Mouse (Mus musculus) kidney, postnatal 0 days (tissue): ENCODE measurements at regions not wholly inside any gene's neighbourhood (a gene's known extent, or its start where the extent isn't known, plus 50 kb on each side); places are given as distances from the start of the nearest gene placed in this dataset.

Source experiments
- ATAC-seq: fragments of 200-750 bp; cut with Nextera tagmentation; replicated peaks from 2 replicates; pipeline ENCODE4 v1.8.0; 2017; ENCODE audit warnings: low read depth, moderate number of reproducible peaks, moderate TSS enrichment, moderate library complexity; ENCODE audit not compliant: low FRiP score
- DNase-seq: peaks from one replicate; pipeline ENCODE4 v3.0.0-alpha.2; 2016; ENCODE audit warnings: low spot score
- H3K27ac ChIP-seq: fragments of 300-500 bp; sonication (generic); 2 replicates; pipeline ENCODE4 v1.5.1; 2014; ENCODE audit warnings: mild to moderate bottlenecking
- H3K27me3 ChIP-seq: fragments of 300-500 bp; sonication (generic); 2 replicates; pipeline ENCODE4 v1.6.1; 2014; ENCODE audit warnings: low read length, mixed read lengths; ENCODE audit not compliant: insufficient read depth
- H3K36me3 ChIP-seq: fragments of 300-500 bp; sonication (generic); 2 replicates; pipeline ENCODE4 v1.6.1; 2014; ENCODE audit warnings: low read length, mixed read lengths; ENCODE audit not compliant: insufficient read depth
- H3K4me1 ChIP-seq: fragments of 300-500 bp; sonication (generic); replicated peaks from 2 replicates; pipeline ENCODE4 v1.6.1; 2014; ENCODE audit warnings: antibody characterized with exemption, low read length, mixed read lengths; ENCODE audit not compliant: insufficient read depth
- H3K4me2 ChIP-seq: fragments of 300-500 bp; sonication (generic); 2 replicates; pipeline ENCODE4 v1.6.1; 2014; ENCODE audit warnings: mild to moderate bottlenecking, low read length, moderate library complexity, mixed read lengths
- H3K4me3 ChIP-seq: fragments of 300-500 bp; sonication (generic); replicated peaks from 2 replicates; pipeline ENCODE4 v1.5.1; 2014; ENCODE audit warnings: low read depth, low read length
- H3K9ac ChIP-seq: fragments of 300-500 bp; sonication (generic); 2 replicates; pipeline ENCODE4 v1.6.1; 2014; ENCODE audit warnings: low read depth, low read length
- H3K9me3 ChIP-seq: fragments of 300-500 bp; sonication (generic); replicated peaks from 2 replicates; pipeline ENCODE4 v1.6.1; 2016; ENCODE audit warnings: low read length, inconsistent platforms, mixed read lengths
- CTCF ChIP-seq: IDR thresholded peaks from 2 replicates; pipeline ENCODE4 v1.5.1; 2016; ENCODE audit warnings: antibody characterized with exemption, low read depth, mild to moderate bottlenecking, moderate library complexity
- WGBS: fragments of 180-500 bp; shearing (Covaris S2); extraction: QIAGEN DNeasy Blood & Tissue Kit; methylation state at CpG from one replicate; pipeline ENCODE4 v1.1.7; 2014; 5-methylcytosine and 5-hydroxymethylcytosine counted together

DNA sequence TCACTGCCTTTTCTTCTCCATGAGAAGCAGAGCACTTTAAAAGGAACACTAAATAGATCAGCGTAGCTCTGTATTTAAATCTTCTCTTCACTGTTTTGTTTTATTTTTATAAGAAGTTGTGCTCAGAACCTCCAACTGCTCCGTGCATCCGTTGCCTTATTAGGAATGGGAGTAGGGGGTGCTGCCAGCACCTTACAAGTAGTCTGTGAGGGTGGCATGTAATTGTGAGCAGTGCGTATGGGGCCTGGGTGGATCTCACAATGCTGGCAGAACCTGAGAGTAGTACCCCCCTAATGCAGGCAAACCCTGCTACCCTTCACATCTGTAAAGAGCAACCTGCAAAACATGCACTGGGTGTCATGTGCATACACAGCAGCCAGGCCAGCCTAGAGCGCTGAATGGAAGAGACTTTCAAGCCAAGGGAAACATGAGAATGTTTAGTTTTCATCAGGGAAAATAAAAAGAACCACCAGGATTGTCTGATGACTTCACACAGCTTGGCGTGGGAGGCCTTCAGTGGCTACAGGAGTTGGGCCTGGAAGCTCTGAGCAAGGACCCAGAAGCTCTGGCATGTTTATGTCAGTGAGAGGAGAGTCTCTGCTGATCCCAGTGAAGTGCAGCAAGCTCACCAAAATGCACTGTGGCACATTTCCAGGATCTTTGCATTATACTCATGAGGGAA lies 64.5 kb upstream of the Gm21897 start:
- no peaks in the 10 kb centered on the region for H3K27me3 ChIP-seq
- ATAC-seq (peak; percentile 81), DNase-seq (peak; percentile 91)
- 0 out of 2 replicates have a peak, but pooled peaks cover 4% of the 10 kb centered on the region for H3K4me1 ChIP-seq
- H3K9me3 ChIP-seq: no peaks in the 10 kb centered on the region
- no peak overlapping the region for H3K4me2 ChIP-seq
- H3K4me3 ChIP-seq: no peak overlapping the region
- H3K9ac ChIP-seq: no peak overlapping the region
- TF ChIP-seq CTCF: no peak; the same call in 1 of the 2 replicates
- WGBS: 36% methylated on average over 6 of the region's 6 CpGs
- H3K27ac ChIP-seq: peak overlapping the region; percentile 20
- H3K36me3 ChIP-seq: no peaks in the 10 kb centered on the region

DNA sequence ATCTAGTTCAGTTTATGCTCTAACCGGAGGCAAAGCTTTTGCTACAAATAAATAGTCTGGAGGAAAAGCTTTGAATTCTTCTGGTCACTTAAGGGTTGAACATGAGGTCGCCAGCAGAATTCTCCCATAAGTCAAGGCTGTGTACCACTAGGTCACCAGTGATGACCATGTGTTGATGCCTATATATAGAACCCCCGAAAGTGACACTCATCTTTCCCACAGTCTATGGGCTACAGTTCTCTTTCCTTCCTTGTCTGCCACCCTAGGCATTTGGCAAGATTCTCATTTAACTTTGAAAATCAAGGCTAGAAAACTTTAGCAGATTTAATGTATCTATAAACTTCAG lies 63.9 kb upstream of the Gm21897 start:
- Histone ChIP-seq H3K9ac (no peak overlapping the region), H3K27me3 (no peaks in the 10 kb centered on the region), H3K4me3 (no peak overlapping the region), H3K36me3 (no peaks in the 10 kb centered on the region), H3K9me3 (no peaks in the 10 kb centered on the region), H3K4me1 (0 out of 2 replicates have a peak, but pooled peaks cover 4% of the 10 kb centered on the region), H3K4me2 (no peak overlapping the region), H3K27ac (peak overlapping the region; percentile 20; the same call in 1 of the 2 replicates)
- no peak for DNase-seq
- peak; percentile 49; the same call in 1 of the 2 replicates for ATAC-seq
- TF ChIP-seq CTCF: no peak
- 42% methylated on average over 3 of the region's 3 CpGs for WGBS

DNA sequence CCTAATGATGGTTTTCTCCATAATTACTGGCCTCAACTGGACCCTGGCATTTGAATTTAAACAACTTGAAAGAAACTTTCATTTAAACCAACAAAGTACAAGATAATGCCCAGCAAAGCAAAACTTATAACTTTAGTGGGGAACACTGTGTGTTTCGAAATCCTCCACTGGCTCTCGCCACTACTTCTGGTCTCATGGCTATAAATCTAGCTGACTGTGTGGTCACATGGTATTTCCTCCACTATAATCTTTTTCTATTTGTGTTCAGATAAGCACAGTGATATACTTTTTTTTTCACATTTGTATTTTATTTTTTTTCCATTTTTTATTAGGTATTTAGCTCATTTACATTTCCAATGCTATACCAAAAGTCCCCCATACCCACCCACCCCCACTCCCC lies 62.6 kb upstream of the Gm21897 start:
- WGBS: 47% methylated on average over 2 of the region's 2 CpGs
- H3K36me3 ChIP-seq: no peaks in the 10 kb centered on the region
- H3K9ac ChIP-seq: no peak overlapping the region
- peaks cover 11% of the 10 kb centered on the region for H3K4me1 ChIP-seq
- TF ChIP-seq CTCF: no peak
- DNase-seq (peak; percentile 67), ATAC-seq (no peak)
- no peak overlapping the region for H3K4me3 ChIP-seq
- H3K9me3 ChIP-seq: no peaks in the 10 kb centered on the region
- no peak overlapping the region for H3K4me2 ChIP-seq
- H3K27ac ChIP-seq: no peak overlapping the region
- no peaks in the 10 kb centered on the region for H3K27me3 ChIP-seq

DNA sequence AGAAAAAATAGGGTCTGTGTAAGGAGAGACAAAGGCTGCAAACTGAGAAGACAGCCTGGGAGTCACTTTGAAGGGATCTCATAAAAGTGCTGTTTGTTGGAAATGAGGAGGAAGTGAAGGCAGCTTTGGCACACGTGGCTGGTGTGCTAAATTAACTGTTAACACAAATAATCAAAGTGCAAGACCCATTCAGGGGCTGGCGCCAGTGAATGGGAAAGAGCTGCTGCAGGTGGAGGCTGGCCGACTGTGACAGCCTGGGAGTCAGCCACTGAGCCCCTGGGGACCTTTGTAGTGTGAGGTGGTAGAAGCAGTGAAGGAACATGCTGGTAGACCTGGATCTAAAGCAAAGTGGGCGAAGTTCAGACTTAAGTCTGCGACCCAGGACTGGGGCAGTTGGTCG lies 57.8 kb upstream of the Gm21897 start:
- 21% methylated on average over 6 of the region's 6 CpGs for WGBS
- no peak overlapping the region for H3K4me2 ChIP-seq
- no peak overlapping the region for H3K27ac ChIP-seq
- no peak for TF ChIP-seq CTCF
- H3K4me3 ChIP-seq: no peak overlapping the region
- DNase-seq (peak; percentile 50), ATAC-seq (no peak)
- no peaks in the 10 kb centered on the region for H3K9me3 ChIP-seq
- peaks cover 10% of the 10 kb centered on the region for H3K4me1 ChIP-seq
- H3K9ac ChIP-seq: no peak overlapping the region
- H3K27me3 ChIP-seq: no peaks in the 10 kb centered on the region
- H3K36me3 ChIP-seq: no peaks in the 10 kb centered on the region

DNA sequence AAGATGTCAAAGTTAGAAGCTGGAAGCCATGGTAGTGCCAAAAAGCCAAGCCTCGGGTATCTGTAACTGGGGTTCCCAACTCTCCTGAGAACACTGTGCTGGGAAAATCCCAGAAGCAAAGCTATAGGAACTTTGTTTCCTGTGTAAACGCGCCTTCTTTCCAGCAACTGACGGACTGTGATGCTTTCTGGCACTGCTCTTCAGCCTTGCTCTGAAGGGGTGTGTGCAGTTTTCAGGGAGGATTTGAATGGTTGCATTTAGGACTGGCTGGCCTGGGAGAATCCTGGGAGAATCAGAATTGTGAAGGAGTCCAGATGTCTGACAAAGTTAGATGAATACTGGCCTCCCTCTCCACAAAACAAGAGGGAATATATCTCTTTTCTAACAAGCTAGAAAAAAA lies 57.2 kb upstream of the Gm21897 start:
- 43% methylated on average over 4 of the region's 4 CpGs for WGBS
- Histone ChIP-seq H3K9me3 (no peaks in the 10 kb centered on the region), H3K36me3 (no peaks in the 10 kb centered on the region), H3K27me3 (no peaks in the 10 kb centered on the region), H3K4me3 (no peak overlapping the region), H3K9ac (no peak overlapping the region), H3K4me1 (peaks cover 10% of the 10 kb centered on the region), H3K4me2 (no peak overlapping the region), H3K27ac (no peak overlapping the region)
- TF ChIP-seq CTCF: no peak
- ATAC-seq (no peak), DNase-seq (peak; percentile 64)
